Mouse (Mus musculus) brain, embryonic 14.5 days (tissue): ENCODE measurements at regions not wholly inside any gene's neighbourhood (a gene's known extent, or its start where the extent isn't known, plus 50 kb on each side); places are given as distances from the start of the nearest gene placed in this dataset.

Experiments
- CTCF ChIP-seq: fragments of 200-500 bp; IDR thresholded peaks from 2 replicates; pipeline ENCODE4 v1.5.1; 2012; ENCODE audit warnings: inconsistent platforms, mild to moderate bottlenecking, moderate library complexity, borderline replicate concordance; ENCODE audit not compliant: insufficient read depth, insufficient read length; ENCODE audit errors: extremely low read depth
- POLR2A ChIP-seq: fragments of 200-500 bp; IDR thresholded peaks from 2 replicates; pipeline ENCODE4 v1.6.1; 2012; ENCODE audit warnings: mild to moderate bottlenecking, inconsistent platforms, borderline replicate concordance; ENCODE audit not compliant: poor library complexity, insufficient read depth, insufficient read length, severe bottlenecking; ENCODE audit errors: extremely low read depth

GRCm38 (mm10) chr3:128210591-128210990 is 314.5 kb upstream of the Fam241a start:
- TF ChIP-seq CTCF (no peak), POLR2A (no peak)
